Mouse (Mus musculus) stomach, postnatal 0 days (tissue): ENCODE data around the gene Actrt3.

Source experiments
- CTCF ChIP-seq: IDR thresholded peaks from 2 replicates; pipeline ENCODE4 v1.5.1; 2016; ENCODE audit warnings: antibody characterized with exemption, low read depth, mild to moderate bottlenecking, moderate library complexity
- EP300 ChIP-seq: optimal IDR thresholded peaks from 2 replicates; pipeline ENCODE3; 2016; ENCODE audit warnings: antibody characterized with exemption

- no peak for TF ChIP-seq EP300
- no peak for TF ChIP-seq CTCF
Observed at GRCm38 (mm10) chr3:30647440-30648090, 47.8 kb upstream of the Actrt3 start, which contains the start of gene Lrrc34.
